Mouse (Mus musculus) G1E (cell line): ENCODE measurements around the gene Irf3.

Experiments used
- CTCF ChIP-seq: IDR thresholded peaks from 2 replicates; pipeline ENCODE4 v1.5.1; 2012; ENCODE audit warnings: low read depth, low read length, inconsistent platforms, mixed read lengths
- POLR2AphosphoS5 ChIP-seq: IDR thresholded peaks from 2 replicates; pipeline ENCODE4 v1.6.1; 2012; ENCODE audit warnings: low read depth, low read length, inconsistent platforms; ENCODE audit not compliant: insufficient replicate concordance

- TF ChIP-seq CTCF (no peak), POLR2AphosphoS5 (no peak)
These were observed 43.4 kb downstream of the Irf3 start for GRCm38 (mm10) chr7:45040851-45041250.
